Mouse (Mus musculus) monocyte, adult 59 days (primary cell): ENCODE results near the gene Arhgef40. TPM values are rescaled to one million over a fixed set of nuclear protein-coding genes. Genes with fewer than 3 reads are reported as not detected.

ENCODE experiments used
- total RNA-seq, 2 experiments: library from RNA; stranded (reverse); gene quantifications; one replicate each; pipeline ENCODE4 v1.2.4; 2023

Gene Arhgef40
- 1 to 10 TPM; 3.7 to 4.6 TPM for total RNA-seq

DNA sequence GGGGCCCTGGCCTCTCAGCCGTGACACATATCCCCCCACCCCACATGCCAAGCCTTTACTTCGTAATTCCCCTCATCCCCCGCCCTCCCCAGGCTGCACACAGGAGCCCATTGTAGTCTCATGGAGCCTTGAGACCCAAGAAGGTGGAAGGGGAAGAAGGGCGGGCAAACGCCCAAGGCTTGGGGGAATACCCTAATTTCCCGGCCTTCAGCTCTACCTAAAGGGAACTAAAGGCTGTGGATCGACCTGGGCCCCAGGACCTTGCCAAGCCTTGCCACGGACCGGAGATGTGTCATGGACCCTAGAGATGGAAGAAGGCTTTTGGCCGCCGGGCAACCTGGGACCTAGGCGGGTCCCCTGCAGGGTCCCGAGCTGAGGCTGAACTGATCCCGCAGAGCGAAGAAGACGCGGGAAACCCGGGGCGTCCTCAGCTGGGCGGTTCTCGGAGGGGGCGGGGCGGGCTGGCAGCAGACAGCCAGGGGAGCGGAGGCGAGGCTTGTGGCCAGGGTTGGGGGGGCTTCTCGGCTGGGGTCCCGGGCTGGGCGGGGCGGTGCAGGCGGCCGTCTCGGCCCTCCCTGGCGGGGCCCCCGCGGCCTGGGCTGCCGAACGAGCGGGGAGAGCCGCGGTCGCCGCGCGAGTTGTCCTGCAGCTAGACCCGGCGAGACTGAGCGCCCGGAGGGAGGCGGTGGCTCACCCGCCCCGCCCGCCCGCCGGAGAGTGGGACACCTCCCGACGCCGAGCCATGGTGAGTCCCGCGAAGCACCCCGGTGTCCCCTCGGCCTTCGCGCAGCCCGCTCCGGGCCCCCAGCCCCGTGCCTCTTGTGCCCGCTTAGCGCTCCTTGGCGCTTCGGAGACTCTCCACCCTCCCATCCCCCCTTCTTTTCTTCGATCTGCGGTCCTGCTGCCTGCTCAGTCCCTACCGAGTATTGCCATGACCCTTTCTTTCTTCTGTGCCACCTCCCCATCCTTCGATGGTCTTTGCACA, at the start of gene Arhgef40:
TSS of gene Arhgef40 (plus strand) at position 473 of the 985 bp plus-strand sequence.

DNA sequence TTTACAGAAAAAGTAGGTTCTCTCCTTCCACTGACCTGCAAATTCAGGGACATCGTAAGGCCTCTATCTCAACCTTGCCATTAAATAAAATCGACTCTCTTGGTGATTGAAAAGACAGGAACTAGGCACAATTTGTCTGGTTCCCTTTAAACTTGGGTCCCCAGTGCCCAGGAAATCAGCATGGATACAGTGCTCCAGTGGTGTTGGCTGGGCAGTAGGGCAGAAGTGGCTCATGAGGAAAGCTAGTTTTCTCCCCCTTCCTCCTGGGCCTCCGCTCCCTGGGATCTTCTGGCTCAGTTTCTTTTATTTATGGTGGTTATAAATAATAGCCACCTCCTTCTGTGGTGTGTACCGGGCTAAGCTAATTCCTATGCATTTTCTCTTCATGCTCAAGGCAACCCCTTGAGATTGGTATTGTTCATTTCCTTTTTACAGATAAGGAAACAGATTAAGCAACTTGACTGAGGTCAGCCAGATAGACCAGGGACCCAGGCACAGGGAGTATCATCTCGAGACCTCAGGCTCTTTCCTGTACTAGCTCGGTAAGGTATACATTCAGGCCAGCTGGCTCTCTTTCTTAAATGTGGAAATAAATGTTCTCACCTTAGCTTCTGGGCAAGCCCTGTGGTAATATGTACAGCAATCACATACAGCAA, 31.1 kb downstream of the Arhgef40 start, which contains the start of gene Tmem253:
TSS of gene Tmem253 (plus strand) at position 214 of the 656 bp plus-strand sequence.

DNA sequence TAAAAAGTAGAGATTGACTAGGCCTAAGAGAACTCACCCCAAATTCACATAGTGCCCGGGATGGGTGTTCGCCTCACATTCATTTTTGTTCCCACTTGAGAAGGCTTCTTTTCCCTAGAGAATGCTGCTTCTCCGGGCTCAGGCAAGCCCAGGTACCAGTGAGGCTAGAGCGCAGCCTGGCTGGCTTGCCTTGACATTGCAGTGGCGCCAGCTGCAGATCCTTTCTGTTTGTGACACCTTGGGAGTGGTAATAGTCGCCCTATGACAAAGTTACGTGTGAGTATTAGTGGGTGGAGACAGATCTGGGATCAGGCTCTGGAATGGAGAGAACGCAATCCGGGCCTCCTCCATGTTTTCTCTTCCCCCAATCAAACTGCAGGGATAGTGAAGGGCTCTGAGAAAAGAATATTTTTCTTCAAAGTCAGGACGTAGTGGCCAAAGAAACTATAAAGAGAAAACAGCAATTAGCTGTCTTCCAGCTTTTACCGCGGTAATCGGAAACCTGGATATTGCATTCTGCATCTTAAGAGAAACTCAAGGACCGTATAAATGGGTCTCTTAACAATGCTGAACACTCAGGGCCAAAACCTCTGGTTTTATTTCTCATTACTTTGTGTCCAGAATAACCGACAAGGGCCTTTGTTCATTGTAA, 36.1 kb downstream of the Arhgef40 start, which contains the start of gene Zfp219:
TSS of gene Zfp219 (minus strand) at position 248 of the 652 bp plus-strand sequence.

DNA sequence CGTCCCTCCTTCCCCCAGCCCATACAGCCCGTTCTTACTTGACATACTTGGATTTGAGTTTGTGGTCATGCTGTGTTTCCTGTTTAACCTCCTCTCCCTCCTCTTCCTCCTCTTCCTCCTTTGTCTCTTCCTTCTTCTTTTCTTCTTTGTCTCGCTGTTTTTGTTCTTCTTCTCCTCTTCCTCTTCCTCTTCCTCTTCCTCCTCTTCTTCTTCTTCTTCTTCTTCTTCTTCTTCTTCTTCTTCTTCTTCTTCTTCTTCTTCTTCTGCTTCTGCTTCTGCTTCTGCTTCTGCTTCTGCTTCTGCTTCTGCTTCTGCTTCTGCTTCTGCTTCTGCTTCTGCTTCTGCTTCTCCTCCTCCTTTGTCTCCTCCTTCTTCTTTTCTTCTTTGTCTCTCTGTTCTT, 57.8 kb downstream of the Arhgef40 start, which contains the start of gene Olfr221:
TSS of gene Olfr221 (minus strand) at position 101 of the 400 bp plus-strand sequence.

Other genes with a start within 250 kb of the Arhgef40 start
- not detected for gene Ang4, start 211.1 kb upstream of the Arhgef40 start, total RNA-seq
- not detected for gene AY358078, start 184.7 kb upstream of the Arhgef40 start, total RNA-seq
- under 1 TPM in 1 of 2 experiments, not detected in 1; 0.79 TPM for gene Ear6, start 131.0 kb upstream of the Arhgef40 start, total RNA-seq
- 10 to 100 TPM; 33.4 to 42.7 TPM for gene Mettl17, start 99.9 kb upstream of the Arhgef40 start, total RNA-seq
- gene Slc39a2, start 91.8 kb upstream of the Arhgef40 start, total RNA-seq = under 1 TPM; 0.18 to 0.49 TPM
- gene Ndrg2, start 70.6 kb upstream of the Arhgef40 start, total RNA-seq = 1 to 10 TPM; 1.8 TPM
- gene Tppp2, start 66.3 kb upstream of the Arhgef40 start, total RNA-seq = not detected
- gene Rnase13, start 61.9 kb upstream of the Arhgef40 start, total RNA-seq = not detected
- not detected for gene Tmem253, start 30.9 kb downstream of the Arhgef40 start, total RNA-seq
- gene Zfp219, start 36.0 kb downstream of the Arhgef40 start, total RNA-seq = 10 to 100 TPM; 20.4 to 20.7 TPM
- gene Olfr221, start 57.7 kb downstream of the Arhgef40 start, total RNA-seq = not detected
- 100 to 1,000 TPM; 268 to 272 TPM for gene Hnrnpc, start 119.3 kb downstream of the Arhgef40 start, total RNA-seq
- 1 to 10 TPM; 1.2 to 1.4 TPM for gene Rpgrip1, start 126.0 kb downstream of the Arhgef40 start, total RNA-seq
- gene Supt16, start 212.7 kb downstream of the Arhgef40 start, total RNA-seq = 10 to 100 TPM; 54.3 to 57.0 TPM